Mouse (Mus musculus) neural tube, embryonic 11.5 days (tissue): Measurements from ENCODE around the gene 4930507D05Rik. TPM values are rescaled to one million over a fixed set of nuclear protein-coding genes. Genes with fewer than 3 reads are reported as not detected.

Experiments used
- ATAC-seq: fragments of 200-750 bp; cut with Nextera tagmentation; 2 replicates; pipeline ENCODE4 v1.8.0; 2017; ENCODE audit warnings: moderate number of reproducible peaks, mild to moderate bottlenecking, moderate TSS enrichment, moderate library complexity; ENCODE audit not compliant: insufficient read depth, low FRiP score, low TSS enrichment
- DNase-seq: peaks from one replicate; pipeline ENCODE4 v3.0.0-alpha.2; 2015; ENCODE audit warnings: low spot score
- H3K27ac ChIP-seq: fragments of 300-500 bp; sonication (generic); 2 replicates; pipeline ENCODE4 v1.5.1; 2014; ENCODE audit warnings: low read depth, mild to moderate bottlenecking, low read length
- H3K27me3 ChIP-seq: fragments of 300-500 bp; sonication (generic); 2 replicates; pipeline ENCODE4 v1.6.1; 2014; ENCODE audit warnings: mild to moderate bottlenecking, low read length, mixed read lengths; ENCODE audit not compliant: control insufficient read depth, insufficient read depth
- H3K36me3 ChIP-seq: fragments of 300-500 bp; sonication (generic); 2 replicates; pipeline ENCODE4 v1.6.1; 2014; ENCODE audit warnings: mild to moderate bottlenecking, low read length, moderate library complexity, mixed read lengths; ENCODE audit not compliant: control insufficient read depth, insufficient read depth
- H3K4me1 ChIP-seq: fragments of 300-500 bp; sonication (generic); 2 replicates; pipeline ENCODE4 v1.6.1; 2014; ENCODE audit warnings: low read length, mixed read lengths; ENCODE audit not compliant: control insufficient read depth, insufficient read depth
- H3K4me2 ChIP-seq: fragments of 300-500 bp; sonication (generic); 2 replicates; pipeline ENCODE4 v1.6.1; 2014; ENCODE audit warnings: low read depth, mild to moderate bottlenecking, moderate library complexity
- H3K4me3 ChIP-seq: fragments of 300-500 bp; sonication (generic); 2 replicates; pipeline ENCODE4 v1.5.1; 2014; ENCODE audit warnings: low read depth, low read length
- H3K9ac ChIP-seq: fragments of 300-500 bp; sonication (generic); 2 replicates; pipeline ENCODE4 v1.6.1; 2014; ENCODE audit warnings: mild to moderate bottlenecking, low read length
- H3K9me3 ChIP-seq: fragments of 300-500 bp; sonication (generic); 2 replicates; pipeline ENCODE4 v1.6.1; 2016; ENCODE audit warnings: low read length; ENCODE audit not compliant: control insufficient read depth
- WGBS: fragments of 180-500 bp; shearing (Covaris S2); extraction: QIAGEN DNeasy Blood & Tissue Kit; methylation state at CpG from one replicate; pipeline ENCODE4 v1.1.7; 2014; 5-methylcytosine and 5-hydroxymethylcytosine counted together
- polyA plus RNA-seq: library from polyadenylated mRNA; unstranded; fragments of >200 nt; fragmentation: Nextera tagmentation; extraction: Ambion mirVana; gene quantifications from 2 replicates; pipeline ENCODE4 v1.2.1, GENCODE M21; 2014

The 4930507D05Rik gene
- polyA plus RNA-seq, 1 experiment from 2014 or later: 1.0 TPM

- Histone ChIP-seq H3K36me3 (no peaks in the 10 kb centered on the region), H3K4me3 (no peak overlapping the region), H3K9me3 (no peaks in the 10 kb centered on the region), H3K4me1 (no peaks in the 10 kb centered on the region), H3K4me2 (no peak overlapping the region), H3K9ac (no peak overlapping the region), H3K27me3 (no peaks in the 10 kb centered on the region), H3K27ac (no peak overlapping the region)
- 89% methylated on average over 4 of the region's 4 CpGs for WGBS
- ATAC-seq: no peak
- DNase-seq: no peak
Observed at GRCm38 (mm10) chr10:62469736-62470135, 20.4 kb downstream of the 4930507D05Rik start.

GRCm38 (mm10) chr10:62471105-62471504 lies 21.8 kb downstream of the 4930507D05Rik start:
- Histone ChIP-seq H3K36me3 (no peaks in the 10 kb centered on the region), H3K27ac (no peak overlapping the region), H3K4me3 (no peak overlapping the region), H3K27me3 (no peaks in the 10 kb centered on the region), H3K4me1 (no peaks in the 10 kb centered on the region), H3K9me3 (no peaks in the 10 kb centered on the region), H3K9ac (no peak overlapping the region), H3K4me2 (no peak overlapping the region)
- ATAC-seq (no peak), DNase-seq (no peak)
- WGBS: 67% methylated on average over 5 of the region's 5 CpGs

GRCm38 (mm10) chr10:62474944-62475343 lies 25.7 kb downstream of the 4930507D05Rik start:
- no peaks in the 10 kb centered on the region for H3K27me3 ChIP-seq
- 92% methylated on average over 10 of the region's 10 CpGs for WGBS
- H3K9me3 ChIP-seq: no peaks in the 10 kb centered on the region
- H3K4me2 ChIP-seq: no peak overlapping the region
- ATAC-seq: no peak
- H3K27ac ChIP-seq: no peak overlapping the region
- no peak for DNase-seq
- H3K4me1 ChIP-seq: no peaks in the 10 kb centered on the region
- H3K36me3 ChIP-seq: no peaks in the 10 kb centered on the region
- H3K9ac ChIP-seq: no peak overlapping the region
- H3K4me3 ChIP-seq: no peak overlapping the region

DNA sequence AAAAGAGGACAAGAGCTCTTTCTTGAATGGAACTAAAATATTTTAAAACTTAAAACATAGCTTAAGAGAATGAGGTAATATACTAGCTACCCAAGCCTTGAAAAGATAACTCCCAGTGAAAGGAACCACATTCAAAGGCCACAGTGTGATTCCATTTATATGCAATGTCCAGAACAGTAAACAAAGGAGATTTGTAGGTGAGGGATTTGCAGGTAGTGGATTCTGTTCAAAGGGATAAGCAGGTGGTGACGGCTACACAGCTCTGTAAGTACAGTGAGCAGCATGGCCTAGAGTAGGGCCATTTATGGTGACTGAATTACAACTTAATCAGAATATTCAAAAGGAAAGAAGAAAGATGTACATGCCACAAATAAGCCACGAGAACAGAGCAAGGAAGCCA lies 27.7 kb downstream of the 4930507D05Rik start:
- DNase-seq (no peak), ATAC-seq (no peak)
- 83% methylated on average over 2 of the region's 2 CpGs for WGBS
- no peaks in the 10 kb centered on the region for H3K4me1 ChIP-seq
- H3K4me2 ChIP-seq: no peak overlapping the region
- no peaks in the 10 kb centered on the region for H3K27me3 ChIP-seq
- no peaks in the 10 kb centered on the region for H3K9me3 ChIP-seq
- H3K9ac ChIP-seq: no peak overlapping the region
- H3K4me3 ChIP-seq: no peak overlapping the region
- H3K27ac ChIP-seq: no peak overlapping the region
- H3K36me3 ChIP-seq: no peaks in the 10 kb centered on the region

DNA sequence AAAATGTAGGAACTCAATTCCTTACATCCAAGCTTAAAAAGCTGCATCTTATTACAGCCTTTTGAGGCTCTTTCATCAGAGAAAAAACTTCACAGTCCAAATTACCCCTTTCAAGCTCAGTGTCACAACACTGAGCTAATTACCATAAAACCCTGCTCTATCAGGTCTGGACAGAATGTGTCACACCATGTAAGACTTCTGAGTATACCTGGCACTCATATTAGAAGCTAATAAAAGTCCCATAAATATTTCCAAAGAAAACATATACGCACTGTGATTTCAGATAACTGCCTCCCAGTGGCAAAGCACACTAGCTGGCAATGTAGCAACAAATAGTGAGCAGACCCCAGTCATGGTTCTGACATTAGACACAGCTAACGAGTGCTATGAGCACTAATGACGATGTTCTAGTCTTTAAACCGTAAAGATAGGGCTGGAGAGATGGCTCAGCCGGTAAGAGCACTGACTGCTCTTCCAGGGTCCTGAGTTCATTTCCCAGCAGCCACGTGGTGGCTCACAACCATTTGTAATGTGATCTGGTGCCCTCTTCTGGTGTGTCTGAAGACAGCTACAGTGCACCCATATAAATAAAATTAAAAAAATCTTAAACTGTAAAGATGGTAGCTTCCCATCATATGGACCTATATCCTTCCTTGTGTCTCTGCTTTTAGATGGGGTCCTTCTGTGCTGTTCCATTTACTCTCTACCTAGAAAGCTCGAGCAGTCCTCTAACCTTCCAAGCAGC lies 32.0 kb downstream of the 4930507D05Rik start:
- Histone ChIP-seq H3K4me3 (no peak overlapping the region), H3K27ac (no peak overlapping the region), H3K9me3 (no peaks in the 10 kb centered on the region), H3K27me3 (no peaks in the 10 kb centered on the region), H3K9ac (no peak overlapping the region), H3K4me2 (no peak overlapping the region), H3K36me3 (no peaks in the 10 kb centered on the region), H3K4me1 (no peaks in the 10 kb centered on the region)
- ATAC-seq: no peak
- 67% methylated on average over 7 of the region's 7 CpGs for WGBS
- no peak for DNase-seq

DNA sequence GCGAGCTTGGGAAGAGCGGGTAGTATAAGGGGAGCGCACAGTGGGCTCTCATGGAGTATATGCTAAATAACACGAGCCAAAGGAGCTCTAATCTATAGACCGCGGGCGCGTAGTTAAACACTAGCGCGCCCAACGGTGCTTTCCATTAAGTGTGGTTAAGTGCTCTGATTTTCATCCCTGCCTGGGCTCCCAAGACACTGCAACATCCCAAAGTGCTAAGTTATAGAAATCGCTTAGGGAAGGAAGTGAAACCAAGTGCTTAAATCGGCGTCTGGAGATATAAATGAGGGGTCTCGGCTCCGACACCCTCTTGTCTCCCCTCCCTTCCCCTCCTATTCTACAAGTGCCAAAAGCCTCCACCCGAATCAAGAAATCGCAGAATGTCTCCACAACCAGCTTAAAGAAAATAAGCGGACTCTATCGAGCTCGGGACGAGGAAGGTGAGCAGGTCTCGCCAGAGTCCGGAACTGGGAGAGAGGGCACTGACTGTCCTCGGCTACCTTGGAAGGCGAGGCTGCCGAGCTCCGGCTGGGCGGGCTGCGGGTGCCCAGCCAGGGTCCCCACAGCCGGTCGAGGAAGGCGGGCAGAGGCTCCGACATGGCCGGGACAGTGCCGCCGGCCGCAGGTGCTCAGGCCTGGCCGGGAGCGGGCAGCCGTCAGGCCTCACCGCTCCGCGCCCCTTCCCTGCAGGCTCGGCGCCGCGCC lies 36.7 kb downstream of the 4930507D05Rik start:
- WGBS: under 1% methylated on average over 41 of the region's 48 CpGs
- H3K9ac ChIP-seq: peak overlapping the region; percentile 64
- H3K4me3 ChIP-seq: peak overlapping the region; percentile 46
- no peak for DNase-seq
- peak; percentile 85 for ATAC-seq
- H3K36me3 ChIP-seq: no peaks in the 10 kb centered on the region
- peak overlapping the region; percentile 57 for H3K4me2 ChIP-seq
- H3K9me3 ChIP-seq: no peaks in the 10 kb centered on the region
- H3K27me3 ChIP-seq: no peaks in the 10 kb centered on the region
- no peaks in the 10 kb centered on the region; the same call in 1 of the 2 replicates for H3K4me1 ChIP-seq
- H3K27ac ChIP-seq: peak overlapping the region; percentile 63; the same call in 1 of the 2 replicates

DNA sequence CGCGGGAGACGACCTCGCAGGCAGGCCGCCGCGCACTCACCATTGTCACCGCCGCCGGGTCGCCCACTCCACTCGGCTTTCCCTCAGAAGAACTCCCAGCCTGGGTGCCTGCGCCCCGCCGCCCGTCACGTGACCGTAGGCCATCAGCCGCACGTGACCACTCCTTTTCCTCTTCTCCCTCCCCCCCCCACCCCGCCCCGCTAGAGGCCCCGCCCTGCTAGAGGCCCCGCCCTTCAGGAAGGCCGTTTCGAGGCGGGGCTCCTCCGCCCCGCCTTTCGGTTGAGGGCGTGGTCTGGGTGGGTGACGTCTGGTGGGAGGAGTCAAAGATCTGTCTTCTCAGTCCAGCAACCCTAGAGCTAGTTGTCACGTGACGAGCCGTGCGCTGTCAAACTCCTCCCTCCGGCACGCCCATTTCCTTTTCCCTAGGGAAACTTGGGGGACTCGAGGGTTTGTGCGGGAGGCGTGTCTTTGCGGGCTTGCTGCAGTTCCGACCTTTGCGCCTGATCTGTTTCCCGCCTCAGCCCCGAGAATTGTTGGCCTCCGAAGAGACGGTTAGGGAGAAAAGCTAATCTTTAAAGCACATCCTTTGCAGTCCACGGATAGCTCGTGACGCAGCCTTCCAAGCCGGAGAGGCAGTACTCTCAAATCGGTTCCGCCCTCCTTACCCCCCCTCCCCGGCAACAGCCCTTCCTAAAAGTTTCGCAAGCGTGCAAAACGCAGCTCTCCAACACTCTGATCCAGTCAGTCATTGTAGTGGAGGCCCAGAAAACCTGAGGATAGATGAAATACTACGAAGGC lies 37.5 kb downstream of the 4930507D05Rik start, which contains the start of gene Vps26a:
TSS of gene Vps26a (minus strand) at position 188 of the 798 bp plus-strand sequence.
- ATAC-seq: peak; percentile 90
- peak within 1 kb of the TSS; percentile 63; the same call in 1 of the 2 replicates for H3K27ac ChIP-seq
- no peaks in the 10 kb centered on the region for H3K9me3 ChIP-seq
- no peaks in the 10 kb centered on the region for H3K27me3 ChIP-seq
- peak within 1 kb of the TSS; percentile 64 for H3K9ac ChIP-seq
- H3K4me3 ChIP-seq: peak within 1 kb of the TSS; percentile 46
- no peaks in the 10 kb centered on the region for H3K36me3 ChIP-seq
- no peaks in the 10 kb centered on the region; the same call in 1 of the 2 replicates for H3K4me1 ChIP-seq
- under 1% methylated on average over 59 of the region's 59 CpGs for WGBS
- DNase-seq: peak; percentile 99
- peak within 1 kb of the TSS; percentile 69 for H3K4me2 ChIP-seq

- no peak for ATAC-seq
- peak; percentile 30 for DNase-seq
- H3K4me3 ChIP-seq: no peak overlapping the region
- H3K36me3 ChIP-seq: no peaks in the 10 kb centered on the region
- 29% methylated on average over 1 of the region's 1 CpGs for WGBS
- H3K9ac ChIP-seq: no peak overlapping the region
- H3K9me3 ChIP-seq: no peaks in the 10 kb centered on the region
- no peak overlapping the region for H3K27ac ChIP-seq
- no peak overlapping the region for H3K4me2 ChIP-seq
- no peaks in the 10 kb centered on the region; the same call in 1 of the 2 replicates for H3K4me1 ChIP-seq
- H3K27me3 ChIP-seq: no peaks in the 10 kb centered on the region
Observed at GRCm38 (mm10) chr10:62488266-62488665, 39.0 kb downstream of the 4930507D05Rik start.
